Mouse (Mus musculus) heart, adult 8-10 months (tissue): Measurements from ENCODE around the gene Plcb4. TPM values are rescaled to one million over a fixed set of nuclear protein-coding genes. Genes with fewer than 3 reads are reported as not detected.
"Not testable (repeated sequence)": the region's sequence is repeated elsewhere in the genome, so short reads cannot be mapped to it uniquely, and the experiment has no call there.

Experiments used
- DNase-seq: peaks from one replicate; pipeline ENCODE4 v3.0.0; 2022; ENCODE audit warnings: low spot score
- total RNA-seq, 4 experiments: library from RNA; stranded (reverse); gene quantifications; 2 replicates each; pipeline ENCODE4 v1.2.4; 2022

The Plcb4 gene
- total RNA-seq, 4 experiments from 2014 or later = 45.3 to 62.2 (median 56.4) TPM

DNA sequence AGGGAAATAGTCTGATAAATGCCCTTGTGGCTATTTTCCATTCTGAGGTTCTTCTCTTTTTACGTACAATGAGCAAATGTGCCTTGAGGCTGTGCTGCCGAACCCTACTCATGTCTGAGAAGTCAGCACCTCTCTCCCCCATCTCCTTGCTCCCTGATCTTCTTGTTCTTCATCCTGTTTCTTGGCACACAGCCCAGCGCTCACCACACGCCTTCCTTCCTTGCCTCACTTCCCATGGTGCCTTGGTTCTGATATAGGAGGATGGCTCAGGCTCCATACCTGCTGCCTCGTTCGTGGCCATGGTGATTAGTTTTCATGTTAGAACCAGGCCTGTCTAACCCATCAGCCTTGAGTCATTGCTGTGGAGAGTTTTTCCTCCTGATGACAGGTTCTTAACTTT is 277.6 kb downstream of the Plcb4 start:
- DNase-seq = no peak

GRCm38 (mm10) chr2:135937646-135938045 is 278.8 kb downstream of the Plcb4 start:
- DNase-seq = no peak

DNA sequence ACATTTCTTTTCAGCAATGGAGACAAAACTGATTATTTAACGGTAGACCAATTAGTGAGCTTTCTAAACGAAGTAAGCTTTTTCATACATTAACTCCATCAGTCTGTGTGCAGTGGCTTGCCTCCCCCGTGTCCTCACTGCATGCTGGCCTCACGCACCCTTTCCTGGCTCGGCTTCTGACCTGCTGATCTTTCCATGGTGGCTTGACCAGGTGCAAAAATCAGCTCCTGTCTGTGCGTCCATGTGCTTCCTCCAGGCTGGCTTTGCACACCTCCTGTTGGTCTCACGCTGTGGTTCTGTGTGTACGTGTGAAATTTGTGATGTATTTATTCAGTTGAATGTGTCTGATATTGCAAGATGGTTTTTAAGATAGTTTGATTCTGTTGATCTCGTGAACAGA is 281.1 kb downstream of the Plcb4 start:
- no peak for DNase-seq

DNA sequence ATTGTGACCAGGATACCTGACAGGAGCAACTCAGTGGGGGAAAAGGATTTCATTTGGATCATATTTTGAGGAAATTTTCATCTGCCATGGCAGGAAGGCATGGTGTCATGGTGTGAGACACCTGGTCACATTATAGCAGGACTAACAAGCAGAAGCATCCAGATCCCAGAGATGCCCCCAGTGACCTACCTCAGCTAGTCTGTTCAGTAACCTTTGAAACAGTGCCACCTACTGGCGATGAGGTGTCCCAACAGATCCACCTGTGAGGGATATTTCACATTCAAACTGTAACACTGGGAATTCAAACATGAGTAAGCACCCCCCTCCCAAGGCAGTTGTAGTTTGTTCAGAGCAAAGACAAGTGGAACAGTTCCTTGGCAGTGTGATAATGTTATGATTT is 289.0 kb downstream of the Plcb4 start:
- DNase-seq = no peak

GRCm38 (mm10) chr2:135954760-135955548 is 296.1 kb downstream of the Plcb4 start:
- DNase-seq = peak; percentile 26

GRCm38 (mm10) chr2:135955796-135956195 is 297.0 kb downstream of the Plcb4 start:
- no peak for DNase-seq

DNA sequence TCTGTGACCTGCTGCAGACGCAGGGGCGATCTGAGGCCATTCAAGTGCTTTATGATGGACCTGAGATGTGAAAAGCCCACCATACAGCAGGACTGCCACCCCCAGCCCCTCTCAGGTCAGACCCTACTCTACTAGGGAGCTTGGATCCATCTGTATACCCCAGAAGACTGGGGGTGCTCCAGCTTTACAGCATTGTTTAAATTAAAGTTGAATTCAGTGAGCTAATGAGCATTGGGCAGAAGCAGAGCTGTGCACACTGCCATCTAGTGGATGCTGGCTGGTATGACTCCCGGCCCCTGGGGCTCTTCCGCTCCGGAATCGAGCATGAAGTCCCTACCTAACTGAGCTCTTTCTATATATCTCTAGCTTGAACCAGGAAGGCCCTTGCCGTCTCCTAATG is 298.9 kb downstream of the Plcb4 start:
- DNase-seq = peak; percentile 52

- DNase-seq = no peak
Observed at GRCm38 (mm10) chr2:135958453-135958852, 299.6 kb downstream of the Plcb4 start.

- no peak for DNase-seq
Observed at GRCm38 (mm10) chr2:135963089-135963488, 304.3 kb downstream of the Plcb4 start.

- DNase-seq = no peak
Observed at GRCm38 (mm10) chr2:135966871-135967557, 308.2 kb downstream of the Plcb4 start.

- no peak for DNase-seq
Observed at GRCm38 (mm10) chr2:135968159-135968558, 309.3 kb downstream of the Plcb4 start.

- DNase-seq = no peak
Observed at GRCm38 (mm10) chr2:135970902-135971301, 312.1 kb downstream of the Plcb4 start.

DNA sequence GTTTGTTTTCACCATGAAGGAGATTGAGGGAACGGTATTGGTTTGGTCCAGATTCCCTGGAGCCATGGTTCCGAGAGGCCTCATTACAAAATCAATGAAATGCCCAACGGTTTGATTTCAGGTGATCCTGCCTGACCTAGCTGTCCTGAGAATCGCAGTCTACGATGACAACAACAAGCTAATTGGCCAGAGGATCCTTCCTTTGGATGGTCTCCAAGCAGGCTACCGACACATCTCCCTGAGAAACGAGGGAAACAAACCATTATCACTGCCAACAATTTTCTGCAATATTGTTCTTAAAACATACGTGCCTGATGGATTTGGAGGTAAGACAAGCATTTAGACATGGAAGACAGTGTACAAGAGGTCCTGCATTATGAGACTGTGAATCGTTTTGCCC is 317.2 kb downstream of the Plcb4 start:
- DNase-seq = no peak

DNA sequence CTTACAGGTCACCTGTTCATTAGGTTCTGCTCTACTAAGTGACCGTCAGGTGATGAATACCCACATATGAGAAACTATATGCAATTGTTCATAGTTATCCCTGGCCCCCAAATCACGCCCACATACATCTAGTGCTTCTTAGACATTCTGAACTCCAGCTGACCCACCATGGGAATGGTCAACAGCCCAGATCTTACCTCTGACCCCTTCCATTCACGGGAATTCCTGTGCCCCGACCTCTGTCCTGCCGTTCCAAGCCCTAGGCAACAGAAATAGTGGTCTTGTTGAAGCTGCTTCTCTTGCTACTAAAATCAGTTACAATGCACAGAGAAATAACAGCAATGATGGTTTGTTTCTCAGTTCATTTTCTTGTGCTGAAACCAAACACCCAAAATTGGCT is 320.0 kb downstream of the Plcb4 start:
- no peak for DNase-seq

DNA sequence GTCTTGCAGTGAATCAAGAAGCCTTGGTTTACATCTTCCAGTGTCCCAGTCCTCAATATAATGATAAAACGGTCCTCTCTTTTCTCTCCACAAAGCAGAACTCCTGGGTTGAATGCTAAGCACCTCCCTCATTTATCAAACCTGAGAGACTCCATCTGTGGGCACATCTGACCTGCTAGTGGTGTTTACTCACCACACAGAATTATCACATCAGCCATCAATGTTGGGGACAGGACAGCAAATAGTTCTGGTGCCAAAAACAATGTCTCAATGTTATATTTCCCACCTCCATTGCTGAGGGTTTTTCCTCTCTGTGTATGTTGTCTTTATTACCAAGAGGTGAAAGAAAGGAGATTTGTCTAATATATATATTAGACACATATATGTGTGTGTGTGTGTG is 321.6 kb downstream of the Plcb4 start:
- DNase-seq = no peak

DNA sequence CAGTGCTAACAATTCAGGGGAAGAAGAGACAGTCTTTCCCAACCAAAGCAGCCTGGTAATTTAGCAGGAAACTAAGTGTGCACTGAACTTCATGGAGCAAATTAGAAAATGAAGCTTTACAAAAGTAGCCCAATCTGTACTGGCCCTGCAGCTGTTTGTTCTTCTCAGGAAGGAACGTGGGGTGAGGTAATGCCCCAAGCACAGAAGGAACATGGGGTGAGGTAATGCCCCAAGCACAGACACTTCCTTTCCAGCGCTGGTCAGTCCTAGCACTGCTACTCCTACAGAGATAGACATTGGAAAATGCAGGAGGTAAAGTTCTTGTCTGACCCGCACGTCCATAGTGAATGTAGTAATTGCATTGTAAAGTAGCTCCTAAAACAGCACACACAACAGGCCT is 325.2 kb downstream of the Plcb4 start:
- DNase-seq = no peak

GRCm38 (mm10) chr2:135985536-135986265 is 326.9 kb downstream of the Plcb4 start:
- no peak for DNase-seq

- DNase-seq = not testable (repeated sequence)
Observed at GRCm38 (mm10) chr2:135988475-135988874, 329.7 kb downstream of the Plcb4 start.

GRCm38 (mm10) chr2:135990686-135991085 is 331.9 kb downstream of the Plcb4 start:
- DNase-seq = not testable (repeated sequence)

DNA sequence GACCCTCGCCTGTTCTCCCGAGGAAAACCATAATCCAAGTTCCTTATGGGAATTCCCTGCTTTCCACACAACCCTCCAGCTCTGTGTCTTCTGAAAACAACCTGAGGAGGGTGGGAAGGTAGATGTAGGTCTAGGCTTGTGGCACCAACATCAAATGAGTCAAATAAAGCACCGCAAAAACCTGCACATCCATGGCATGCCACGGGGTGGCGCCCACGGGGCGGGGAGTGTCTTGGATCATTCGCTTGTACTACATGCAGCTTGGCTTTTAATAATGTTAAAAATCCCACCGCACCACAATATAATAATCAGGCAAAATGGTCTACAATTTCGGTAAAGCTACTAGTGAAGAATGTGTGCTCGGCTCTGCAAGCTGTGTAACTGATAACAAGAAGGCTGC is 334.5 kb downstream of the Plcb4 start:
- no peak for DNase-seq

DNA sequence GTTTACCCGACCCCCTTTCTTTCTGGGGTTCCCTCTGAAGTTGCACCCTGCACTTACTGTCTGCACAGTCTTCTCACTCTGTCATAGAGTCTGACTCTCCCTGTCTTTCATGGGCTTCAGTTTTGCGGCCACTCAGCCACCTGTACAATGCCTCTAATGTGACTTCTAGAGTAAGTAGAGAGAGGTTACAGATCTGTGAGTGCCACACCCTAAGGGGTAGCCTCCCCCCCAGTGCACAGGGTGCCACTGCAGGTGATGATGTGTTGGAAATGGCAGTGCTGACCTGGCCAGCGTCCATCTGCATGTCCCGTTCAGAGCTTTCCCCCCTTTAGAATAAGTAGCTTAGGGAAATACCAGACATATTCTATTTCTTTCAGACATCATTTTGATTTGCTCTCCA is 336.4 kb downstream of the Plcb4 start:
- no peak for DNase-seq

- DNase-seq = no peak
Observed at GRCm38 (mm10) chr2:135996936-135997335, 338.1 kb downstream of the Plcb4 start.
